Mouse (Mus musculus) midbrain, postnatal 0 days (tissue): Measurements from ENCODE around the gene Lax1. TPM values are rescaled to one million over a fixed set of nuclear protein-coding genes. Genes with fewer than 3 reads are reported as not detected.
"Not testable (repeated sequence)": the region's sequence is repeated elsewhere in the genome, so short reads cannot be mapped to it uniquely, and the experiment has no call there.

Source experiments
- ATAC-seq: fragments of 200-750 bp; cut with Nextera tagmentation; 2 replicates; pipeline ENCODE4 v1.8.0; 2017; ENCODE audit warnings: moderate number of reproducible peaks, mild to moderate bottlenecking, moderate TSS enrichment, moderate library complexity; ENCODE audit not compliant: low FRiP score
- DNase-seq: peaks from one replicate; pipeline ENCODE4 v3.0.0-alpha.2; 2015; ENCODE audit warnings: low spot score
- H3K27ac ChIP-seq: fragments of 300-500 bp; sonication (generic); 2 replicates; pipeline ENCODE4 v1.5.1; 2014; ENCODE audit warnings: low read depth, mild to moderate bottlenecking, low read length, mixed read lengths
- H3K27me3 ChIP-seq: fragments of 300-500 bp; sonication (generic); 2 replicates; pipeline ENCODE4 v1.6.1; 2014; ENCODE audit warnings: low read length, control low read depth, mixed read lengths; ENCODE audit not compliant: insufficient read depth
- H3K36me3 ChIP-seq: fragments of 300-500 bp; sonication (generic); 2 replicates; pipeline ENCODE4 v1.6.1; 2014; ENCODE audit warnings: low read length, control low read depth, mixed read lengths; ENCODE audit not compliant: insufficient read depth
- H3K4me1 ChIP-seq: fragments of 300-500 bp; sonication (generic); 2 replicates; pipeline ENCODE4 v1.6.1; 2014; ENCODE audit warnings: mild to moderate bottlenecking, control low read depth, antibody characterized with exemption, low read length, mixed read lengths; ENCODE audit not compliant: insufficient read depth
- H3K4me2 ChIP-seq: fragments of 300-500 bp; sonication (generic); 2 replicates; pipeline ENCODE4 v1.6.1; 2014; ENCODE audit warnings: low read depth, mild to moderate bottlenecking, low read length, mixed read lengths; ENCODE audit not compliant: poor library complexity, severe bottlenecking
- H3K4me3 ChIP-seq: fragments of 300-500 bp; sonication (generic); 2 replicates; pipeline ENCODE4 v1.5.1; 2014; ENCODE audit warnings: low read depth, mild to moderate bottlenecking, low read length, moderate library complexity
- H3K9ac ChIP-seq: fragments of 300-500 bp; sonication (generic); replicated peaks from 2 replicates; pipeline ENCODE4 v1.6.1; 2014; ENCODE audit warnings: mild to moderate bottlenecking, low read length, moderate library complexity, mixed read lengths; ENCODE audit not compliant: poor library complexity, severe bottlenecking
- H3K9me3 ChIP-seq: fragments of 300-500 bp; sonication (generic); 2 replicates; pipeline ENCODE4 v1.6.1; 2016; ENCODE audit warnings: low read length, control low read depth
- CTCF ChIP-seq: IDR thresholded peaks from 2 replicates; pipeline ENCODE4 v1.5.1; 2016; ENCODE audit warnings: antibody characterized with exemption, mild to moderate bottlenecking
- WGBS: fragments of 180-500 bp; shearing (Covaris S2); extraction: QIAGEN DNeasy Blood & Tissue Kit; methylation state at CpG from one replicate; pipeline ENCODE4 v1.1.7; 2014; 5-methylcytosine and 5-hydroxymethylcytosine counted together
- polyA plus RNA-seq: library from polyadenylated mRNA; unstranded; fragments of >200 nt; fragmentation: Nextera tagmentation; extraction: Ambion mirVana; gene quantifications from 2 replicates; pipeline ENCODE4 v1.2.1, GENCODE M21; 2015
- total RNA-seq: library from RNA; depleted of rRNA; stranded (reverse); fragments of >200 nt; gene quantifications from 2 replicates; pipeline ENCODE4 v1.2.3, GENCODE M21; 2014

Lax1 gene
- total and polyA plus RNA-seq, 2 experiments from 2014 or later: not detected

GRCm38 (mm10) chr1:133667721-133668120, 22.2 kb downstream of the Lax1 start:
- no peak overlapping the region for H3K4me2 ChIP-seq
- ATAC-seq (no peak), DNase-seq (no peak)
- H3K9me3 ChIP-seq: no peaks in the 10 kb centered on the region
- no peak overlapping the region for H3K9ac ChIP-seq
- TF ChIP-seq CTCF: no peak
- no peaks in the 10 kb centered on the region for H3K4me1 ChIP-seq
- no peaks in the 10 kb centered on the region for H3K27me3 ChIP-seq
- 29% methylated on average over 7 of the region's 7 CpGs for WGBS
- H3K36me3 ChIP-seq: no peaks in the 10 kb centered on the region
- no peak overlapping the region for H3K4me3 ChIP-seq
- H3K27ac ChIP-seq: no peak overlapping the region

- ATAC-seq, H3K4me3 ChIP-seq, H3K9ac ChIP-seq, H3K4me2 ChIP-seq, H3K36me3 ChIP-seq, H3K27ac ChIP-seq, H3K9me3 ChIP-seq, H3K4me1 ChIP-seq, DNase-seq, H3K27me3 ChIP-seq: not testable (repeated sequence)
- WGBS: 90% methylated on average over 5 of the region's 8 CpGs
Observed at GRCm38 (mm10) chr1:133665713-133666112, 24.2 kb downstream of the Lax1 start.

- Histone ChIP-seq H3K4me2 (no peak overlapping the region), H3K36me3 (no peaks in the 10 kb centered on the region), H3K27me3 (no peaks in the 10 kb centered on the region), H3K9ac (no peak overlapping the region), H3K27ac (no peak overlapping the region), H3K4me1 (peaks cover 6% of the 10 kb centered on the region; the same call in 1 of the 2 replicates), H3K9me3 (no peaks in the 10 kb centered on the region), H3K4me3 (no peak overlapping the region)
- WGBS: 56% methylated on average over 11 of the region's 11 CpGs
- no peak for TF ChIP-seq CTCF
- ATAC-seq (no peak), DNase-seq (no peak)
Observed at GRCm38 (mm10) chr1:133664203-133664970, 25.5 kb downstream of the Lax1 start.

GRCm38 (mm10) chr1:133663427-133663826, 26.5 kb downstream of the Lax1 start:
- H3K4me3 ChIP-seq: no peak overlapping the region
- H3K27me3 ChIP-seq: no peaks in the 10 kb centered on the region
- DNase-seq (no peak), ATAC-seq (no peak)
- H3K27ac ChIP-seq: no peak overlapping the region
- H3K4me2 ChIP-seq: no peak overlapping the region
- H3K9ac ChIP-seq: no peak overlapping the region
- H3K36me3 ChIP-seq: no peaks in the 10 kb centered on the region
- WGBS: 86% methylated on average over 4 of the region's 4 CpGs
- no peaks in the 10 kb centered on the region for H3K9me3 ChIP-seq
- no peak for TF ChIP-seq CTCF
- peaks cover 7% of the 10 kb centered on the region; the same call in 1 of the 2 replicates for H3K4me1 ChIP-seq

GRCm38 (mm10) chr1:133662941-133663340, 27.0 kb downstream of the Lax1 start:
- Histone ChIP-seq H3K36me3 (no peaks in the 10 kb centered on the region), H3K27ac (no peak overlapping the region), H3K9ac (no peak overlapping the region), H3K4me3 (no peak overlapping the region), H3K27me3 (no peaks in the 10 kb centered on the region), H3K4me1 (peaks cover 10% of the 10 kb centered on the region; the same call in 1 of the 2 replicates), H3K4me2 (no peak overlapping the region), H3K9me3 (no peaks in the 10 kb centered on the region)
- no peak for TF ChIP-seq CTCF
- DNase-seq (no peak), ATAC-seq (no peak)
- WGBS: 95% methylated on average over 7 of the region's 7 CpGs

- Histone ChIP-seq H3K27me3 (no peaks in the 10 kb centered on the region), H3K36me3 (no peaks in the 10 kb centered on the region), H3K9me3 (no peaks in the 10 kb centered on the region), H3K4me1 (peaks cover 10% of the 10 kb centered on the region; the same call in 1 of the 2 replicates), H3K4me2 (peak within 1 kb of the TSS; percentile 76), H3K9ac (peak within 1 kb of the TSS; percentile 77), H3K4me3 (peak within 1 kb of the TSS; percentile 73), H3K27ac (peak within 1 kb of the TSS; percentile 94)
- peak; percentile 98 for ATAC-seq
- peak; percentile 99 for DNase-seq
- TF ChIP-seq CTCF: no peak
- 3% methylated on average over 25 of the region's 26 CpGs for WGBS
Observed at GRCm38 (mm10) chr1:133661203-133661933, 28.5 kb downstream of the Lax1 start, which contains the start of gene Gm38394. Gene Gm38394, minus strand, starts transcription at chr1:133661318.
